Mouse (Mus musculus) thymus, postnatal 36 days (tissue): ENCODE data around the gene Tmf1.

ENCODE experiments used
- DNase-seq, 2 experiments: peaks; one replicate each; pipeline ENCODE4 v3.0.0; 2022; ENCODE audit warnings: mixed read lengths in 2 of 2

Tmf1 gene

GRCm38 (mm10) chr6:97202477-97202876, 23.6 kb upstream of the Tmf1 start:
- no peak for DNase-seq

GRCm38 (mm10) chr6:97200437-97200836, 21.5 kb upstream of the Tmf1 start:
- no peak for DNase-seq

GRCm38 (mm10) chr6:97179367-97179828, 476 bp upstream of the Tmf1 start:
- no peak for DNase-seq

GRCm38 (mm10) chr6:97175716-97176115, 3.2 kb downstream of the Tmf1 start:
- no peak for DNase-seq

GRCm38 (mm10) chr6:97150156-97150555, 28.8 kb downstream of the Tmf1 start:
- no peak for DNase-seq

GRCm38 (mm10) chr6:97149721-97150120, 29.2 kb downstream of the Tmf1 start:
- DNase-seq, result no peak

- peak; percentile 84 to 85 for DNase-seq
Observed at GRCm38 (mm10) chr6:97148383-97149251, 30.3 kb downstream of the Tmf1 start, which contains the start of gene Eogt. Eogt (minus strand) TSS chr6:97149182.

GRCm38 (mm10) chr6:97147755-97148382, 31.1 kb downstream of the Tmf1 start:
- no peak for DNase-seq

GRCm38 (mm10) chr6:97145156-97145555, 33.8 kb downstream of the Tmf1 start:
- no peak for DNase-seq

- no peak for DNase-seq
Observed at GRCm38 (mm10) chr6:97144359-97144758, 34.6 kb downstream of the Tmf1 start.

GRCm38 (mm10) chr6:97142611-97143010, 36.3 kb downstream of the Tmf1 start:
- no peak for DNase-seq

GRCm38 (mm10) chr6:97141811-97142210, 37.1 kb downstream of the Tmf1 start:
- DNase-seq, result no peak

- no peak for DNase-seq
Observed at GRCm38 (mm10) chr6:97132707-97133303, 46.1 kb downstream of the Tmf1 start.

- no peak for DNase-seq
Observed at GRCm38 (mm10) chr6:97131808-97132207, 47.1 kb downstream of the Tmf1 start.

GRCm38 (mm10) chr6:97130979-97131378, 47.9 kb downstream of the Tmf1 start:
- DNase-seq, result no peak

GRCm38 (mm10) chr6:97124336-97125010, 54.4 kb downstream of the Tmf1 start:
- DNase-seq, result no peak

GRCm38 (mm10) chr6:97120922-97121321, 58.0 kb downstream of the Tmf1 start:
- no peak for DNase-seq

- no peak for DNase-seq
Observed at GRCm38 (mm10) chr6:97118327-97118726, 60.6 kb downstream of the Tmf1 start.

GRCm38 (mm10) chr6:97116896-97117295, 62.0 kb downstream of the Tmf1 start:
- no peak for DNase-seq

- no peak for DNase-seq
Observed at GRCm38 (mm10) chr6:97114821-97115220, 64.1 kb downstream of the Tmf1 start.

- no peak for DNase-seq
Observed at GRCm38 (mm10) chr6:97112177-97112576, 66.7 kb downstream of the Tmf1 start.

GRCm38 (mm10) chr6:97106777-97107176, 72.1 kb downstream of the Tmf1 start:
- no peak for DNase-seq

- DNase-seq, result no peak
Observed at GRCm38 (mm10) chr6:97106106-97106505, 72.8 kb downstream of the Tmf1 start.
